Mouse (Mus musculus) embryonic facial prominence, embryonic 15.5 days (tissue): ENCODE data around the gene Fam169b. TPM values are rescaled to one million over a fixed set of nuclear protein-coding genes. Genes with fewer than 3 reads are reported as not detected.

ENCODE experiments used
- ATAC-seq: fragments of 200-750 bp; cut with Nextera tagmentation; 2 replicates; pipeline ENCODE4 v1.8.0; 2017; ENCODE audit warnings: low read depth, moderate TSS enrichment; ENCODE audit not compliant: insufficient number of reproducible peaks, low FRiP score, low TSS enrichment
- H3K27ac ChIP-seq: fragments of 300-500 bp; sonication (generic); replicated peaks from 2 replicates; pipeline ENCODE4 v1.5.1; 2015; ENCODE audit warnings: mild to moderate bottlenecking, inconsistent platforms
- H3K27me3 ChIP-seq: fragments of 300-500 bp; sonication (generic); 2 replicates; pipeline ENCODE4 v1.6.1; 2015; ENCODE audit warnings: inconsistent platforms
- H3K36me3 ChIP-seq: fragments of 300-500 bp; sonication (generic); 2 replicates; pipeline ENCODE4 v1.6.1; 2015; ENCODE audit warnings: mild to moderate bottlenecking, inconsistent platforms
- H3K4me1 ChIP-seq: fragments of 300-500 bp; sonication (generic); 2 replicates; pipeline ENCODE4 v1.6.1; 2015; ENCODE audit warnings: inconsistent platforms
- H3K4me2 ChIP-seq: fragments of 300-500 bp; sonication (generic); replicated peaks from 2 replicates; pipeline ENCODE4 v1.6.1; 2015; ENCODE audit warnings: mild to moderate bottlenecking, inconsistent platforms
- H3K4me3 ChIP-seq: fragments of 300-500 bp; sonication (generic); replicated peaks from 2 replicates; pipeline ENCODE4 v1.5.1; 2015; ENCODE audit warnings: mild to moderate bottlenecking, inconsistent platforms
- H3K9ac ChIP-seq: fragments of 300-500 bp; sonication (generic); 2 replicates; pipeline ENCODE4 v1.6.1; 2015; ENCODE audit warnings: inconsistent platforms
- H3K9me3 ChIP-seq: fragments of 300-500 bp; sonication (generic); replicated peaks from 2 replicates; pipeline ENCODE4 v1.6.1; 2016; ENCODE audit warnings: inconsistent platforms
- WGBS: fragments of 180-500 bp; shearing (Covaris S2); methylation state at CpG from one replicate; pipeline ENCODE4 v1.1.7; 2015; 5-methylcytosine and 5-hydroxymethylcytosine counted together
- polyA plus RNA-seq: library from polyadenylated mRNA; unstranded; fragments of >200 nt; fragmentation: Nextera tagmentation; extraction: Ambion mirVana; gene quantifications from 2 replicates; pipeline ENCODE4 v1.2.1, GENCODE M21; 2015

Gene Fam169b
- polyA plus RNA-seq, 1 experiment from 2014 or later, result 3.8 TPM

- Histone ChIP-seq H3K9me3 (no peaks in the 10 kb centered on the region), H3K4me3 (no peak overlapping the region), H3K27me3 (no peaks in the 10 kb centered on the region), H3K4me1 (no peaks in the 10 kb centered on the region), H3K27ac (no peak overlapping the region), H3K9ac (no peak overlapping the region), H3K4me2 (no peak overlapping the region), H3K36me3 (no peaks in the 10 kb centered on the region)
- WGBS, result 82% methylated on average over 9 of the region's 9 CpGs
- ATAC-seq, result no peak
Measured at GRCm38 (mm10) chr7:68241205-68241604, 32.4 kb upstream of the Fam169b start.

GRCm38 (mm10) chr7:68245681-68246080 lies 28.0 kb upstream of the Fam169b start:
- H3K27me3 ChIP-seq, result no peaks in the 10 kb centered on the region
- no peak for ATAC-seq
- WGBS, result 48% methylated on average over 4 of the region's 4 CpGs
- no peak overlapping the region for H3K4me2 ChIP-seq
- H3K9ac ChIP-seq, result no peak overlapping the region
- H3K9me3 ChIP-seq, result no peaks in the 10 kb centered on the region
- no peak overlapping the region for H3K4me3 ChIP-seq
- H3K4me1 ChIP-seq, result no peaks in the 10 kb centered on the region
- H3K36me3 ChIP-seq, result no peaks in the 10 kb centered on the region
- H3K27ac ChIP-seq, result no peak overlapping the region

GRCm38 (mm10) chr7:68246249-68246648 lies 27.4 kb upstream of the Fam169b start:
- Histone ChIP-seq H3K27ac (no peak overlapping the region), H3K9ac (no peak overlapping the region), H3K4me3 (no peak overlapping the region), H3K27me3 (no peaks in the 10 kb centered on the region), H3K4me2 (no peak overlapping the region), H3K9me3 (no peaks in the 10 kb centered on the region), H3K4me1 (no peaks in the 10 kb centered on the region), H3K36me3 (no peaks in the 10 kb centered on the region)
- WGBS, result 62% methylated on average over 8 of the region's 8 CpGs
- ATAC-seq, result no peak

GRCm38 (mm10) chr7:68250411-68250810 lies 23.2 kb upstream of the Fam169b start:
- Histone ChIP-seq H3K4me1 (no peaks in the 10 kb centered on the region), H3K4me3 (no peak overlapping the region), H3K27me3 (no peaks in the 10 kb centered on the region), H3K4me2 (no peak overlapping the region), H3K9me3 (no peaks in the 10 kb centered on the region), H3K9ac (no peak overlapping the region), H3K36me3 (no peaks in the 10 kb centered on the region), H3K27ac (no peak overlapping the region)
- no peak for ATAC-seq
- 69% methylated on average over 1 of the region's 1 CpGs for WGBS

GRCm38 (mm10) chr7:68250902-68251301 lies 22.7 kb upstream of the Fam169b start:
- no peaks in the 10 kb centered on the region for H3K36me3 ChIP-seq
- H3K27me3 ChIP-seq, result no peaks in the 10 kb centered on the region
- no peak overlapping the region for H3K9ac ChIP-seq
- no peaks in the 10 kb centered on the region for H3K4me1 ChIP-seq
- no peak overlapping the region for H3K4me3 ChIP-seq
- H3K27ac ChIP-seq, result no peak overlapping the region
- H3K4me2 ChIP-seq, result no peak overlapping the region
- H3K9me3 ChIP-seq, result no peaks in the 10 kb centered on the region
- ATAC-seq, result no peak
- 90% methylated on average over 3 of the region's 3 CpGs for WGBS

GRCm38 (mm10) chr7:68257767-68258166 lies 15.9 kb upstream of the Fam169b start:
- no peak overlapping the region for H3K27ac ChIP-seq
- H3K9me3 ChIP-seq, result no peaks in the 10 kb centered on the region
- ATAC-seq, result no peak
- no peaks in the 10 kb centered on the region for H3K36me3 ChIP-seq
- WGBS, result 74% methylated on average over 2 of the region's 2 CpGs
- no peak overlapping the region for H3K4me3 ChIP-seq
- H3K9ac ChIP-seq, result no peak overlapping the region
- peaks cover 3% of the 10 kb centered on the region; the same call in 1 of the 2 replicates for H3K4me1 ChIP-seq
- no peaks in the 10 kb centered on the region for H3K27me3 ChIP-seq
- no peak overlapping the region for H3K4me2 ChIP-seq

GRCm38 (mm10) chr7:68258326-68259150 lies 15.1 kb upstream of the Fam169b start:
- H3K4me3 ChIP-seq, result no peak overlapping the region
- H3K27ac ChIP-seq, result no peak overlapping the region
- H3K4me1 ChIP-seq, result peaks cover 4% of the 10 kb centered on the region
- no peak overlapping the region for H3K4me2 ChIP-seq
- no peak for ATAC-seq
- WGBS, result 85% methylated on average over 17 of the region's 17 CpGs
- H3K36me3 ChIP-seq, result no peaks in the 10 kb centered on the region
- no peaks in the 10 kb centered on the region for H3K9me3 ChIP-seq
- H3K27me3 ChIP-seq, result no peaks in the 10 kb centered on the region
- no peak overlapping the region for H3K9ac ChIP-seq

GRCm38 (mm10) chr7:68259523-68260081 lies 14.0 kb upstream of the Fam169b start:
- H3K4me2 ChIP-seq, result no peak overlapping the region
- ATAC-seq, result no peak
- H3K27me3 ChIP-seq, result no peaks in the 10 kb centered on the region; the same call in 1 of the 2 replicates
- 59% methylated on average over 6 of the region's 6 CpGs for WGBS
- peaks cover 15% of the 10 kb centered on the region for H3K4me1 ChIP-seq
- no peaks in the 10 kb centered on the region for H3K9me3 ChIP-seq
- no peak overlapping the region for H3K4me3 ChIP-seq
- no peak overlapping the region for H3K27ac ChIP-seq
- H3K9ac ChIP-seq, result no peak overlapping the region
- no peaks in the 10 kb centered on the region for H3K36me3 ChIP-seq

- Histone ChIP-seq H3K27ac (0 out of 2 replicates have a peak overlapping the region, but pooled peaks have one; percentile 11), H3K27me3 (no peaks in the 10 kb centered on the region; the same call in 1 of the 2 replicates), H3K4me3 (no peak overlapping the region), H3K9me3 (no peaks in the 10 kb centered on the region), H3K4me1 (peaks cover 26% of the 10 kb centered on the region), H3K9ac (no peak overlapping the region), H3K4me2 (no peak overlapping the region), H3K36me3 (no peaks in the 10 kb centered on the region)
- WGBS, result 49% methylated on average over 8 of the region's 8 CpGs
- ATAC-seq, result no peak
Measured at GRCm38 (mm10) chr7:68262612-68263200, 10.9 kb upstream of the Fam169b start.

GRCm38 (mm10) chr7:68263346-68264027 lies 10.2 kb upstream of the Fam169b start:
- Histone ChIP-seq H3K4me2 (peak overlapping the region; percentile 69), H3K4me1 (peaks cover 23% of the 10 kb centered on the region), H3K27ac (0 out of 2 replicates have a peak overlapping the region, but pooled peaks have one; percentile 3), H3K9ac (no peak overlapping the region), H3K4me3 (peak overlapping the region; percentile 34), H3K9me3 (no peaks in the 10 kb centered on the region), H3K27me3 (no peaks in the 10 kb centered on the region; the same call in 1 of the 2 replicates), H3K36me3 (no peaks in the 10 kb centered on the region)
- ATAC-seq, result peak; percentile 27; the same call in 1 of the 2 replicates
- WGBS, result 53% methylated on average over 8 of the region's 8 CpGs

DNA sequence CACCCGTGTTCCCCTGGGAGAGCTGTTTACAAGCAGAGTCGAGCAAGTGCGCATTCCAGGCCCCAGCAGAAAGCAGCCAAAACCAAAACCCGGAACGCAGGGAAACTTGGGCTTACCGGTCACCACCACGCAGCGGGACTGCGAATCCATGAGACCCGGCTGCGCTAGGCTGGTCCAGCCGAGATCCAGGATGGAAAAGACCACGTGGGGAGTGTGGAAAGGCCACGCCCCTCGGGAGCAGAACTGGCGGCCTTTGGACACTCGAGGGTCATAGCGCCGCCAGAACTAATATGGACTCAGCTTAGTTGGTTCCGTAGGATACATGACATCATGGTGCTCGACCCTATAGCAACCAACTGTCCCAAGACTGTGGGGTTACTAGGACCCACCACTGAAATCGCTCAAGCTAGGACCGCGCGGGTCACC lies 9.6 kb upstream of the Fam169b start, which contains the start of gene Pgpep1l:
Gene Pgpep1l (minus strand): TSS at position 206 of the 426 bp plus-strand sequence.
- H3K4me1 ChIP-seq, result peaks cover 22% of the 10 kb centered on the region
- WGBS, result 5% methylated on average over 25 of the region's 25 CpGs
- ATAC-seq, result peak; percentile 55; the same call in 1 of the 2 replicates

More for the DNA sequence above, 9.6 kb upstream of the Fam169b start, which contains the start of gene Pgpep1l:
- Histone ChIP-seq H3K9ac (no peak within 1 kb of the TSS), H3K4me3 (peak within 1 kb of the TSS; percentile 34), H3K27ac (peak within 1 kb of the TSS; percentile 58; the same call in 1 of the 2 replicates), H3K27me3 (no peaks in the 10 kb centered on the region; the same call in 1 of the 2 replicates), H3K9me3 (no peaks in the 10 kb centered on the region), H3K4me2 (peak within 1 kb of the TSS; percentile 69), H3K36me3 (no peaks in the 10 kb centered on the region)
